Mouse (Mus musculus): ENCODE results near the gene Traip.

The Traip gene

GRCm38 (mm10) chr9:107971690-107972541 lies 22.0 kb downstream of the Traip start:
- no peak for DNase-seq

- no peak for DNase-seq
These were observed 24.7 kb downstream of the Traip start for GRCm38 (mm10) chr9:107974491-107975171.

GRCm38 (mm10) chr9:107975399-107976386 lies 25.8 kb downstream of the Traip start, which contains the start of gene Uba7:
Gene Uba7 (plus strand): TSS chr9:107975505.
- DNase-seq, result peak; percentile 41 to 51

GRCm38 (mm10) chr9:107978815-107979214 lies 28.9 kb downstream of the Traip start:
- no peak for DNase-seq

- DNase-seq, result no peak
These were observed 32.0 kb downstream of the Traip start for GRCm38 (mm10) chr9:107981684-107982605.

- peak; percentile 61 to 79 for DNase-seq
These were observed 32.9 kb downstream of the Traip start, which contains the start of gene Gm20661 for GRCm38 (mm10) chr9:107982681-107983346. Gene Gm20661 (plus strand): TSS chr9:107983058.

GRCm38 (mm10) chr9:107983421-107983890 lies 33.5 kb downstream of the Traip start:
- DNase-seq, result peak in 1 of 2 experiments; percentile 62

- no peak for DNase-seq
These were observed 34.3 kb downstream of the Traip start for GRCm38 (mm10) chr9:107984052-107984753.

GRCm38 (mm10) chr9:107984754-107985055 lies 34.8 kb downstream of the Traip start:
- no peak for DNase-seq

GRCm38 (mm10) chr9:107985131-107986119 lies 35.5 kb downstream of the Traip start, which contains the start of gene Inka1:
Gene Inka1 (minus strand): TSS chr9:107985879.
- DNase-seq, result peak; percentile 93 to 95

- peak; percentile 79 to 80 for DNase-seq
These were observed 36.4 kb downstream of the Traip start for GRCm38 (mm10) chr9:107986376-107986775.

GRCm38 (mm10) chr9:107987950-107988349 lies 38.0 kb downstream of the Traip start:
- DNase-seq, result no peak

- DNase-seq, result no peak
These were observed 42.3 kb downstream of the Traip start, which contains the start of gene Cdhr4 for GRCm38 (mm10) chr9:107992197-107992596. Gene Cdhr4 (plus strand): TSS chr9:107992497.

GRCm38 (mm10) chr9:107993013-107993412 lies 43.1 kb downstream of the Traip start:
- DNase-seq, result peak; percentile 38 to 50

GRCm38 (mm10) chr9:107994464-107994863 lies 44.5 kb downstream of the Traip start:
- DNase-seq, result no peak

GRCm38 (mm10) chr9:107995513-107995912 lies 45.6 kb downstream of the Traip start:
- DNase-seq, result no peak

- no peak for DNase-seq
These were observed 46.1 kb downstream of the Traip start, which contains the start of gene Gm20662 for GRCm38 (mm10) chr9:107996049-107996448. Gene Gm20662 (plus strand): TSS chr9:107996349.

- DNase-seq, result peak; percentile 99
These were observed 52.2 kb downstream of the Traip start, which contains the start of gene Ip6k1 for GRCm38 (mm10) chr9:108001922-108002770. Gene Ip6k1 (plus strand): TSS chr9:108002501.
